Mouse (Mus musculus): ENCODE data around the gene Tmem89. TPM values are rescaled to one million over a fixed set of nuclear protein-coding genes. Genes with fewer than 3 reads are reported as not detected.

Gene Tmem89
- polyA plus RNA-seq (2014; fragmentation: Nextera tagmentation; extraction: Ambion mirVana), result not detected in 2 replicates

GRCm38 (mm10) chr9:108914491-108914890, at the start of gene Tmem89:
Tmem89 (plus strand) TSS chr9:108914619.
- H3K4me2 ChIP-seq, result no peak within 1 kb of the TSS
- H3K4me1 ChIP-seq (ENCODE audit: control insufficient read depth, insufficient read depth, low read length), result 0 out of 2 replicates have a peak, but pooled peaks cover 3% of the 10 kb centered on the region
- H3K4me3 ChIP-seq (ENCODE audit: low read depth, low read length), result no peak within 1 kb of the TSS
- H3K9me3 ChIP-seq (replicated peaks; ENCODE audit: control insufficient read depth, low read length), result no peaks in the 10 kb centered on the region
- no peak for ATAC-seq (replicated peaks; ENCODE audit: insufficient number of reproducible peaks, low FRiP score, low TSS enrichment)
- no peaks in the 10 kb centered on the region for H3K27me3 ChIP-seq (ENCODE audit: control insufficient read depth, insufficient read depth, low read length)
- 71% methylated on average over 6 of the region's 6 CpGs for WGBS (ENCODE audit: insufficient replicate concordance)
- H3K9ac ChIP-seq (ENCODE audit: low read depth, low read length), result no peak within 1 kb of the TSS
- no peaks in the 10 kb centered on the region for H3K36me3 ChIP-seq (ENCODE audit: control insufficient read depth, insufficient read depth, low read length)
- H3K27ac ChIP-seq (ENCODE audit: low read depth, low read length), result no peak within 1 kb of the TSS

GRCm38 (mm10) chr9:108912308-108912707, 2.1 kb upstream of the Tmem89 start:
- 62% methylated on average over 6 of the region's 6 CpGs for WGBS (ENCODE audit: insufficient replicate concordance)
- Histone ChIP-seq H3K27ac (ENCODE audit: low read depth, low read length) (no peak overlapping the region), H3K27me3 (ENCODE audit: control insufficient read depth, insufficient read depth, low read length) (no peaks in the 10 kb centered on the region), H3K4me1 (ENCODE audit: control insufficient read depth, insufficient read depth, low read length) (0 out of 2 replicates have a peak, but pooled peaks cover 3% of the 10 kb centered on the region), H3K4me2 (no peak overlapping the region), H3K4me3 (ENCODE audit: low read depth, low read length) (no peak overlapping the region), H3K36me3 (ENCODE audit: control insufficient read depth, insufficient read depth, low read length) (no peaks in the 10 kb centered on the region), H3K9me3 (replicated peaks; ENCODE audit: control insufficient read depth, low read length) (no peaks in the 10 kb centered on the region), H3K9ac (ENCODE audit: low read depth, low read length) (no peak overlapping the region)
- no peak for ATAC-seq (replicated peaks; ENCODE audit: insufficient number of reproducible peaks, low FRiP score, low TSS enrichment)

GRCm38 (mm10) chr9:108913161-108913560, 1.3 kb upstream of the Tmem89 start:
- 85% methylated on average over 7 of the region's 7 CpGs for whole genome bisulfite sequencing (ENCODE audit: insufficient replicate concordance)
- H3K27ac ChIP-seq (ENCODE audit: low read depth, low read length), result no peak overlapping the region
- no peak overlapping the region for H3K4me2 ChIP-seq

DNA sequence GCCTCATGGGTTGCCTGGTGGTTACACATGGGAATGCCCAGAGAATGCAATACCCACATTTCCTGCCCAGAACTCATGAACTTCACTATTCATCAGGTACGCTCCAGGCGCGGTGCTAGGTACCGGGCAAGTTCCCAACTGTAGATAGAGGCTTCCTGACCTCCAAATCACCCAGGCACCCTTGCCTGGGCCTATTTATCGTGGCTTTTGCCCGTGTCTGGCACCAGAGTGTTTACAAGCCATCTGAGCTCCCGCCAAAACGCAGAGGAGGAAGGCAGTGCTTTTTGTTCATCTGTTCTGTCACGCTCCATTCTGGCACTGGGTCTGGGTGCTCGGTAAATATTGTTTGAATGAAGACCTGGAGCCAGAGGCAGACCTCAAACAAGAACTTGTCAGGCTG, 798 bp upstream of the Tmem89 start:
- no peak for ATAC-seq (replicated peaks; ENCODE audit: insufficient number of reproducible peaks, low FRiP score, low TSS enrichment)
- H3K27ac ChIP-seq (ENCODE audit: low read depth, low read length), result no peak overlapping the region
- H3K4me3 ChIP-seq (ENCODE audit: low read depth, low read length), result no peak overlapping the region
- H3K4me2 ChIP-seq, result no peak overlapping the region
- H3K36me3 ChIP-seq (ENCODE audit: control insufficient read depth, insufficient read depth, low read length), result no peaks in the 10 kb centered on the region
- no peaks in the 10 kb centered on the region for H3K27me3 ChIP-seq (ENCODE audit: control insufficient read depth, insufficient read depth, low read length)
- WGBS (ENCODE audit: insufficient replicate concordance), result 81% methylated on average over 10 of the region's 10 CpGs
- 0 out of 2 replicates have a peak, but pooled peaks cover 3% of the 10 kb centered on the region for H3K4me1 ChIP-seq (ENCODE audit: control insufficient read depth, insufficient read depth, low read length)
- no peak overlapping the region for H3K9ac ChIP-seq (ENCODE audit: low read depth, low read length)
- H3K9me3 ChIP-seq (replicated peaks; ENCODE audit: control insufficient read depth, low read length), result no peaks in the 10 kb centered on the region

More at GRCm38 (mm10) chr9:108913161-108913560, 1.3 kb upstream of the Tmem89 start:
- H3K27me3 ChIP-seq (ENCODE audit: control insufficient read depth, insufficient read depth, low read length), result no peaks in the 10 kb centered on the region
- no peak overlapping the region for H3K4me3 ChIP-seq (ENCODE audit: low read depth, low read length)
- H3K9ac ChIP-seq (ENCODE audit: low read depth, low read length), result no peak overlapping the region
- ATAC-seq (replicated peaks; ENCODE audit: insufficient number of reproducible peaks, low FRiP score, low TSS enrichment), result no peak
- H3K9me3 ChIP-seq (replicated peaks; ENCODE audit: control insufficient read depth, low read length), result no peaks in the 10 kb centered on the region
- H3K36me3 ChIP-seq (ENCODE audit: control insufficient read depth, insufficient read depth, low read length), result no peaks in the 10 kb centered on the region
- H3K4me1 ChIP-seq (ENCODE audit: control insufficient read depth, insufficient read depth, low read length), result 0 out of 2 replicates have a peak, but pooled peaks cover 3% of the 10 kb centered on the region

DNA sequence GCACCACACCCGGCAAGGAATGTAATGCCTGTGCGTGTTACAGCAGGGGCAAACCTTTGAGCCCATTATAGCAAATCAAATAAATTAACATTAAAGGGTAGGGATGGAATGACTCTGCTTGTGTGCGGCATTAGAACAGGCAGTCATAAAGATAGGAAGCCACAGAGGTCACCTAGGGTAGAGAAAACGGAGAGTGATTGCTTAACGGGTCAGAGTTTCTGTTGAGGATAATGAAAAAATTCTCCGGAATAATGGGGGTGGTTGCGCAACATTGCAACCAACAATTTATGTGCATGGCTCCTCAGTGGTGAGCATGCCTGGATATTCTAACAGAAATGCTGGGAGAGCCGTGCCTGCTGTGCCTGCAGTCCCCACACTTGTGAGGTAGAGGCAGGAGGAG, 11.5 kb downstream of the Tmem89 start:
- Histone ChIP-seq H3K27me3 (ENCODE audit: control insufficient read depth, insufficient read depth, low read length) (peaks cover 4% of the 10 kb centered on the region; the same call in 1 of the 2 replicates), H3K27ac (ENCODE audit: low read depth, low read length) (no peak overlapping the region), H3K4me3 (ENCODE audit: low read depth, low read length) (no peak overlapping the region), H3K4me2 (no peak overlapping the region), H3K4me1 (ENCODE audit: control insufficient read depth, insufficient read depth, low read length) (no peaks in the 10 kb centered on the region), H3K36me3 (ENCODE audit: control insufficient read depth, insufficient read depth, low read length) (no peaks in the 10 kb centered on the region), H3K9ac (ENCODE audit: low read depth, low read length) (no peak overlapping the region), H3K9me3 (replicated peaks; ENCODE audit: control insufficient read depth, low read length) (no peaks in the 10 kb centered on the region)
- WGBS (ENCODE audit: insufficient replicate concordance), result 68% methylated on average over 8 of the region's 8 CpGs
- ATAC-seq (replicated peaks; ENCODE audit: insufficient number of reproducible peaks, low FRiP score, low TSS enrichment), result no peak

DNA sequence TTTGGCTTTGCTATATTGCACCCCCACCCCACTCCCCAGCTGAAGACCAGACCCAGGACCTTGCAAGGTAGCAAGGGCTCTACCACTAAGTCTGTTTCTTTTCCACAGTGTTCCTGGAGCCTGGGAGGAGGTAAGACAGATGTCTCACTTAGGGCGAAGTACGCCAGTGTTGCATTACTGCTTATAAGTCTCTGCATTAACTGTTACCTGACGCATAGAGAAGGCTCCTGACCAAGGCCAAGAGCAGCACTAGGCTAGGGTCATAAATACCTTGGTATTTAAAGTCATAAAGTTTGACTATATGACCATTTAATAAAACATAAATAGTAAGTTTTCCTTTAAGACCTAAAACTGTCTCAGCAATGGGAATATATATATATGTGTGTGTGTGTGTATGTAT, 14.0 kb downstream of the Tmem89 start:
- no peak overlapping the region for H3K4me3 ChIP-seq (ENCODE audit: low read depth, low read length)
- WGBS (ENCODE audit: insufficient replicate concordance), result 76% methylated on average over 3 of the region's 3 CpGs
- H3K36me3 ChIP-seq (ENCODE audit: control insufficient read depth, insufficient read depth, low read length), result no peaks in the 10 kb centered on the region
- H3K4me2 ChIP-seq, result no peak overlapping the region
- no peak for ATAC-seq (replicated peaks; ENCODE audit: insufficient number of reproducible peaks, low FRiP score, low TSS enrichment)
- H3K4me1 ChIP-seq (ENCODE audit: control insufficient read depth, insufficient read depth, low read length), result no peaks in the 10 kb centered on the region
- H3K27me3 ChIP-seq (ENCODE audit: control insufficient read depth, insufficient read depth, low read length), result peaks cover 4% of the 10 kb centered on the region; the same call in 1 of the 2 replicates
- no peak overlapping the region for H3K27ac ChIP-seq (ENCODE audit: low read depth, low read length)
- no peaks in the 10 kb centered on the region for H3K9me3 ChIP-seq (replicated peaks; ENCODE audit: control insufficient read depth, low read length)
- H3K9ac ChIP-seq (ENCODE audit: low read depth, low read length), result no peak overlapping the region

- no peaks in the 10 kb centered on the region for H3K9me3 ChIP-seq (replicated peaks; ENCODE audit: control insufficient read depth, low read length)
- no peak; the same call in 1 of the 2 replicates for ATAC-seq (replicated peaks; ENCODE audit: insufficient number of reproducible peaks, low FRiP score, low TSS enrichment)
- H3K27me3 ChIP-seq (ENCODE audit: control insufficient read depth, insufficient read depth, low read length), result no peaks in the 10 kb centered on the region
- H3K36me3 ChIP-seq (ENCODE audit: control insufficient read depth, insufficient read depth, low read length), result peaks cover 19% of the 10 kb centered on the region
- peak overlapping the region; percentile 46 for H3K4me2 ChIP-seq
- WGBS (ENCODE audit: insufficient replicate concordance), result 13% methylated on average over 3 of the region's 3 CpGs
- no peak overlapping the region for H3K9ac ChIP-seq (ENCODE audit: low read depth, low read length)
- no peaks in the 10 kb centered on the region; the same call in none of the 2 replicates for H3K4me1 ChIP-seq (ENCODE audit: control insufficient read depth, insufficient read depth, low read length)
- H3K4me3 ChIP-seq (ENCODE audit: low read depth, low read length), result peak overlapping the region; percentile 75; the same call in 1 of the 2 replicates
- H3K27ac ChIP-seq (ENCODE audit: low read depth, low read length), result no peak overlapping the region
Observed at GRCm38 (mm10) chr9:108935991-108936390, 21.6 kb downstream of the Tmem89 start.

DNA sequence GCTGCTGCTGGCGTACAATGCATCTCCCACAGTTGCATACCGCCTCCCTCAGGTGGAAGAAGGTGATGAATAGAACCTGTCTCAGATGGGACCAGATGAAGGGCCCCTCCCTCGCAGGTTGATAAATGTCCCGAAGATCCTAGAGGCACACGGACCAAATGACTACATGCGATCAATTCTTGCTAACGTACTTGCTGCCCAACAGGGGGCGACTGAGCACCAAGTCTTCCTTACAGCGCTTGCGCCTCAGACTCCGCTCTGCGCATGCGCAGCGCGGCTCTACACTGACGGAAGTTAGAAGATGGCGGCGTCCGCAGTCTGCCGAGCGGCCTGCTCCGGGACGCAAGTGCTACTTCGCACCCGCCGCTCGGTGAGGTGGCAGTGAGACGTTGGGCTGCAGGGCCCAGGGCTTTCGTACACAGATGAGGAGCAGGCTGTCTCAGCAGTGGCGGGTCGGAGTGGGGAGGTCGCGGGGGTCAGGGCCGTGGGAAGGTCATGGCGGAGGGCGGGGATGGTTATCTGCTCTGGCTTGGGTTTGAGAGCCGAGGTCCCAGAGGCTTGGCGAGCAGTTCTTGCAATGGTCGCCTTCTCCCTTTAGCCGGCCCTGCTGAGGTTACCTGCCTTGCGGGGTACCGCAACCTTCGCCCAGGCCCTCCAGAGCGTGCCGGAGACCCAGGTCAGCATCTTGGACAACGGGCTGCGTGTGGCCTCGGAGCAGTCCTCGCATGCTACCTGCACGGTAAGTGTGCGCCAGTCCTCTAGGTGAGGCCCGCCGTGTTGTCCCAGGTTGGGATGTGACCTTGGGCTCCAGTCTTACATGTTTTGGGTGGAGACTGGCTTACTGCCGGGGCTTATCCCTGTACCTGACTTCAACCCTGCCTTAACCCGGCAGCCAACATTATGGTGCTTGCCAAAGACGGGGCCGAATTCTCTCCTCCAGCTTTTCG, 22.3 kb downstream of the Tmem89 start, which contains the start of gene Uqcrc1:
Uqcrc1 (plus strand) TSS at position 216 of the 947 bp plus-strand sequence.
- peak; percentile 78 for ATAC-seq (replicated peaks; ENCODE audit: insufficient number of reproducible peaks, low FRiP score, low TSS enrichment)
- Histone ChIP-seq H3K4me3 (ENCODE audit: low read depth, low read length) (peak within 1 kb of the TSS; percentile 75), H3K9me3 (replicated peaks; ENCODE audit: control insufficient read depth, low read length) (no peaks in the 10 kb centered on the region), H3K4me2 (peak within 1 kb of the TSS; percentile 72), H3K27me3 (ENCODE audit: control insufficient read depth, insufficient read depth, low read length) (no peaks in the 10 kb centered on the region), H3K36me3 (ENCODE audit: control insufficient read depth, insufficient read depth, low read length) (peaks cover 19% of the 10 kb centered on the region), H3K4me1 (ENCODE audit: control insufficient read depth, insufficient read depth, low read length) (no peaks in the 10 kb centered on the region; the same call in none of the 2 replicates), H3K9ac (ENCODE audit: low read depth, low read length) (peak within 1 kb of the TSS; percentile 84), H3K27ac (ENCODE audit: low read depth, low read length) (peak within 1 kb of the TSS; percentile 84)
- WGBS (ENCODE audit: insufficient replicate concordance), result 1% methylated on average over 57 of the region's 58 CpGs

Data from heart, embryonic 11.5 days (tissue).